Mouse (Mus musculus) bone marrow, adult 2 months (tissue): ENCODE data around the gene Erich3.

Experiments used
- CTCF ChIP-seq: fragments of 200-500 bp; IDR thresholded peaks from 2 replicates; pipeline ENCODE4 v1.5.1; 2011; ENCODE audit warnings: low read length, control low read depth; ENCODE audit not compliant: control insufficient read depth, insufficient read depth
- POLR2A ChIP-seq: fragments of 200-500 bp; IDR thresholded peaks from 2 replicates; pipeline ENCODE4 v1.6.1; 2011; ENCODE audit warnings: low read depth, mild to moderate bottlenecking, control low read depth, low read length, borderline replicate concordance; ENCODE audit not compliant: control insufficient read depth

GRCm38 (mm10) chr3:154806626-154807025, 143.0 kb downstream of the Erich3 start:
- no peak for TF ChIP-seq CTCF
- TF ChIP-seq POLR2A, result no peak
